Mouse (Mus musculus) hindlimb bud, embryonic 11.5 days (tissue): ENCODE measurements around the gene Pcgf6.
"Not testable (repeated sequence)": the region's sequence is repeated elsewhere in the genome, so short reads cannot be mapped to it uniquely, and the experiment has no call there.

Source experiments
- DNase-seq: peaks from one replicate; pipeline ENCODE4 v3.0.0-alpha.2; 2012; ENCODE audit warnings: low read depth, low spot score; ENCODE audit errors: extremely low spot score

Pcgf6 gene

GRCm38 (mm10) chr19:46999753-47000152 lies 51.0 kb downstream of the Pcgf6 start:
- no peak for DNase-seq

- DNase-seq: no peak
Observed at GRCm38 (mm10) chr19:46998953-46999352, 51.8 kb downstream of the Pcgf6 start.

GRCm38 (mm10) chr19:46998168-46998870 lies 52.4 kb downstream of the Pcgf6 start:
- no peak for DNase-seq

GRCm38 (mm10) chr19:46996095-46996494 lies 54.6 kb downstream of the Pcgf6 start:
- DNase-seq: no peak

- DNase-seq: not testable (repeated sequence)
Observed at GRCm38 (mm10) chr19:46992329-46992728, 58.4 kb downstream of the Pcgf6 start.

GRCm38 (mm10) chr19:46991145-46991544 lies 59.6 kb downstream of the Pcgf6 start:
- DNase-seq: peak; percentile 60

GRCm38 (mm10) chr19:46990625-46991024 lies 60.1 kb downstream of the Pcgf6 start:
- not testable (repeated sequence) for DNase-seq

- no peak for DNase-seq
Observed at GRCm38 (mm10) chr19:46990153-46990518, 60.6 kb downstream of the Pcgf6 start.

- no peak for DNase-seq
Observed at GRCm38 (mm10) chr19:46989479-46990152, 61.1 kb downstream of the Pcgf6 start.

GRCm38 (mm10) chr19:46988231-46989087 lies 62.2 kb downstream of the Pcgf6 start:
- no peak for DNase-seq

- no peak for DNase-seq
Observed at GRCm38 (mm10) chr19:46987646-46988045, 63.1 kb downstream of the Pcgf6 start.

- DNase-seq: no peak
Observed at GRCm38 (mm10) chr19:46984726-46985622, 65.7 kb downstream of the Pcgf6 start.

- no peak for DNase-seq
Observed at GRCm38 (mm10) chr19:46983966-46984380, 66.7 kb downstream of the Pcgf6 start.
